ENCODE assay signal across 10 mouse cellular contexts in genomic region chr19:57006841-57007240, GRCm38 (mm10). TPM values are rescaled to one million over a fixed set of nuclear protein-coding genes. Genes with fewer than 3 reads are reported as not detected.
DNase-seq lines count a peak whose midpoint lies in the region; TF ChIP-seq lines count a peak whose summit lies in the region.
"Had no signal": no experiment of that assay in that cellular context is flagged by ENCODE, and none has a peak within 500 bp of the region (broad histone marks: within the 10 kb centered on the region; RNA-seq: fewer than 3 reads in every experiment).

No protein-coding gene starts in this region.

- peaks cover 64% of the 10 kb centered on the region for H3K27me3 ChIP-seq in embryonic facial prominence, embryonic 10.5 days (replicated peaks; ENCODE audit: low read depth, poor library complexity, severe bottlenecking)
- no peaks in the 10 kb centered on the region for H3K27me3 ChIP-seq in myocyte (ENCODE audit: control insufficient read depth, insufficient read depth, insufficient read length)

- TF ChIP-seq POLR2A in myocyte (IDR thresholded peaks at IDR 0.05; ENCODE audit: insufficient read length, low read depth), result no peak

- 50% methylated on average over 13 of the region's 13 CpGs for WGBS in embryonic facial prominence, embryonic 10.5 days

- H3K4me3 ChIP-seq in left cerebral cortex, adult 2 months, result peak overlapping the region; percentile 59
- peak overlapping the region; percentile 71; the same call in 1 of the 2 replicates for H3K4me3 ChIP-seq in embryonic facial prominence, embryonic 10.5 days
- H3K4me3 ChIP-seq in myocyte, result peak overlapping the region; percentile 80

- TF ChIP-seq CTCF in left cerebral cortex, adult 2 months (IDR thresholded peaks at IDR 0.05), result no peak

- DNase-seq in cerebellum, postnatal 14 days, result peak; percentile 49 to 57
- no peak for DNase-seq in cerebellum, postnatal 4 days (ENCODE audit: low spot score in 2 of 2)
- no peak for DNase-seq in left cerebral cortex, adult 2 months (ENCODE audit: extremely low spot score in 1 of 2, low spot score in 2 of 2)
- no peak for DNase-seq in left cerebral cortex, postnatal 36 days (ENCODE audit: low spot score in 2 of 2)
- DNase-seq in embryonic facial prominence, embryonic 10.5 days (ENCODE audit: low spot score), result no peak
- no peak for DNase-seq in urinary bladder, postnatal 10 days (ENCODE audit: low spot score)
- DNase-seq in urinary bladder, adult 18-20 months (ENCODE audit: low spot score in 2 of 2), result no peak
- DNase-seq: adrenal gland, adult 8-10 months; thymus, postnatal 36 days had no signal

- H3K4me1 ChIP-seq in embryonic facial prominence, embryonic 10.5 days, result peaks cover 72% of the 10 kb centered on the region

- no peaks in the 10 kb centered on the region for H3K36me3 ChIP-seq in embryonic facial prominence, embryonic 10.5 days (replicated peaks)
- H3K36me3 ChIP-seq in myocyte (ENCODE audit: control insufficient read depth, insufficient read depth), result no peaks in the 10 kb centered on the region

- peak overlapping the region; percentile 82 for H3K4me2 ChIP-seq in myocyte (ENCODE audit: low read depth)

- no peak overlapping the region; the same call in 1 of the 2 replicates for H3K27ac ChIP-seq in left cerebral cortex, adult 2 months
- no peak overlapping the region for H3K27ac ChIP-seq in embryonic facial prominence, embryonic 10.5 days (replicated peaks)

- H3K9me3 ChIP-seq in embryonic facial prominence, embryonic 10.5 days, result no peaks in the 10 kb centered on the region

- intact Hi-C loops in left cerebral cortex, adult 2 months (cut with DNase I), result loop anchor here (5.0 kb wide), 1 partner anchor 35 kb away; no protein-coding TSS in a partner anchor
- intact Hi-C loops in left cerebral cortex, postnatal 36 days (cut with DNase I), result no loop called here

- no peak overlapping the region for H3ac ChIP-seq in myocyte (ENCODE audit: control insufficient read depth, insufficient read length)

- no peaks in the 10 kb centered on the region for H3K79me2 ChIP-seq in myocyte (ENCODE audit: control insufficient read depth, insufficient read depth)

TF ChIP-seq in myocyte, 11 proteins besides CTCF, POLR2A, EP300 and RAD21:
- TF ChIP-seq MAX (IDR thresholded peaks at IDR 0.05; ENCODE audit: low read depth) (no peak), SRF (IDR thresholded peaks at IDR 0.05; ENCODE audit: control insufficient read depth, insufficient read length, low read depth) (no peak), MYOG (IDR thresholded peaks at IDR 0.05; ENCODE audit: control insufficient read depth in 1 of 3, insufficient read depth in 1 of 3, insufficient read length in 2 of 3, low read depth in 2 of 3) (no peak)
TF ChIP-seq in myocyte: peak in this region for 0.

RNA-seq across cellular contexts. Expression of gene Afap1l2, which starts 1.2 kb away (rescaled TPM):
- total RNA-seq in left cerebral cortex, adult 2 months (2021), result 1 to 10 TPM; 7.9 to 8.4 TPM
- 10 to 100 TPM in 1 of 2 experiments, 1 to 10 TPM in 1; 6.7 to 10.2 TPM for total RNA-seq in left cerebral cortex, postnatal 36 days (2021)
- polyA plus RNA-seq in embryonic facial prominence, embryonic 10.5 days (2016; fragmentation: Nextera tagmentation; extraction: Ambion mirVana), result 4.4 and 5.2 TPM in 2 replicates
- 15.2 TPM for polyA plus RNA-seq in myocyte (2012; fragmentation: generic; extraction: Trizol)

Comparison
In these comparisons a context has a peak if more than half of its experiments do, and no peak if none do; other contexts are left out.
1. DNase-seq: peak in cerebellum, postnatal 14 days (2 of 2); none in cerebellum, postnatal 4 days (0 of 2), left cerebral cortex, adult 2 months (0 of 2), left cerebral cortex, postnatal 36 days (0 of 2), embryonic facial prominence, embryonic 10.5 days (single experiment), urinary bladder, postnatal 10 days (single experiment) and urinary bladder, adult 18-20 months (0 of 2).
2. Peak in every context shown above with its lines, with median percentiles within 50 percentile points of each other: H3K4me3 ChIP-seq.